Mouse (Mus musculus) adrenal gland, postnatal 36 days (tissue): ENCODE results near the gene Hcrtr1. TPM values are rescaled to one million over a fixed set of nuclear protein-coding genes. Genes with fewer than 3 reads are reported as not detected.

Source experiments
- DNase-seq, 2 experiments: peaks; one replicate each; pipeline ENCODE4 v3.0.0; 2021; ENCODE audit warnings: mixed read lengths in 1 of 2
- total RNA-seq, 2 experiments: library from RNA; stranded (reverse); gene quantifications; 2 replicates each; pipeline ENCODE4 v1.2.3; 2021

The Hcrtr1 gene
- total RNA-seq, 2 experiments from 2014 or later, result 0.40 to 0.46 TPM

GRCm38 (mm10) chr4:130168280-130169183, 29.4 kb upstream of the Hcrtr1 start:
- DNase-seq, result peak; percentile 94 to 95

DNA sequence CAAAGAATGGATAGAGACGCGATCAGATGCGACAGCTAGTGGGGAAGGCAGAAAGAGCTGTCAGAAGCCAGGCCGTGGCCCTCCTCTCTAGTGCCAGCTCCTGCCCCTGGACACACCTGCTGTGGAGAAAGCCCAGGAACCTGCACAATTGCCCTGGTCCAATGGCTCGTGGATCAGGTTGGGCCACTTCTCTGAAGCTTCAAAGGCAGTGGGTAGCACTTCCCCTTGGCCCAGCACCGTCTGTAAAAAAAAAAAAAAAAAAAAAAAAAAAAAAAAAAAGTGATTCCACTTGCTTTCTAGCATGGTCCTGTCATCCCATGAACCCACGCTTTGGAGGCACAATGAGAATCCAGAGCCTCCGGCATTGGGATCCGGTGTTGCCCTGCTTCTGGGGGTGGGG, 28.7 kb upstream of the Hcrtr1 start:
- DNase-seq, result no peak

DNA sequence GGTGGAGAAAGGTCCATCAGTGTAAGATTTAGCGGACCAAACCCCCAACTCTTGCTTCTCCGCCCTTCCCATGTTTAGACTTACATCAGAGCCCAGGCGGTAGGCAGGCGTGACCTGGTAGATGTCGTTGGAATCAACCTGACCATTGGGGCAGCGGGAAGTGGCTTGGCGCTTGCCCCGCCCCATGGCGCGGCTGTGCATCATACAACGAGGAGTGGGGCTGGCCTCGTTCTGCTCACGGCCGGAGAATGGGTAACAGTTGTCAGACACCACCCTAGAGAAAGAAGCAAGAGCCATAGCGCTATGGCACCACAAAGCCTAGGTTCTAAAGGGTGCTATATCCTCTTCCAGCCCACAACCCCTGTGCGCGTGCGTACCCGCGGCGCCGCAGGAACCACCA, 28.2 kb upstream of the Hcrtr1 start:
- DNase-seq, result no peak

DNA sequence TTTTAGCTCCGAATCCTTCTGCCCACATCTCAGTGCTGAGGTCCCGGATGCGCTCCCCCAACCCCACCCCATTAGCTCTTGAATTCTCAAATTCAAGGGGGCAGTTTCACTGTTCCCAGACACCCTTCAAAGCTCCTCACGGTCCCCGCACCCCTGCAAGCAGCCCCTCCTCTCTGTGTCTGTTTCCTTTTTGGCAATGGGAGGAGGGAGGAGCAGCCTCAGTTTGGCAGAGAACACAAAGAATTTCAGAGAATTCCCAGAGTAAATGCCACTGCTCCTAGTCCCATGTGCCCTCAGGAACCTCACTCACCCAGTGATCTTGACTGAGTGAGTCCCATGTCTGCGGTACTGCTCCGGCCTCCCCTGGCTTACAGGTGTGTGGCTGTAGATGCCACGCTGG, 27.4 kb upstream of the Hcrtr1 start:
- peak; percentile 40 to 44 for DNase-seq

- DNase-seq, result no peak
Measured at GRCm38 (mm10) chr4:130166061-130166460, 26.9 kb upstream of the Hcrtr1 start.

DNA sequence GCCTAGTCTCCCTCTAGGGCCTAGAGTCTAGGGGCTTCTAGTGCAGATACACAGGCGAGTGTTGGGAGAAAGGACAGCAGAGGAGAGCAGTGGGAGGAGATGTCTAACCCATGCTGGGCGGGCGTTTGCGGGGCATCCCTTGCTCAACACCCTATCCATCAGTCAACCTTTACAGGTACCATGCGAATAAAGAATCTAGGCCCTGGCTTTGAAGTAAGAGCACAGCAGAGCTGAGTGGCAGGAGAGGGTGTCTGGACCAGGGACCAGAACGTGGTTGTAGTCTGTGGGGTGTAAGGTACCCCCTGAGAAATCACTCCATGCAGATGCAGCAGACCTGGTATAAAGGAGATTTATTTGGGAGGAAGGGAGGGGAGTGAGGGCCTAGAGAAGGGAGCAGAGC, 25.0 kb upstream of the Hcrtr1 start:
- no peak for DNase-seq

GRCm38 (mm10) chr4:130163391-130163861, 24.3 kb upstream of the Hcrtr1 start:
- DNase-seq, result peak; percentile 73 to 84

DNA sequence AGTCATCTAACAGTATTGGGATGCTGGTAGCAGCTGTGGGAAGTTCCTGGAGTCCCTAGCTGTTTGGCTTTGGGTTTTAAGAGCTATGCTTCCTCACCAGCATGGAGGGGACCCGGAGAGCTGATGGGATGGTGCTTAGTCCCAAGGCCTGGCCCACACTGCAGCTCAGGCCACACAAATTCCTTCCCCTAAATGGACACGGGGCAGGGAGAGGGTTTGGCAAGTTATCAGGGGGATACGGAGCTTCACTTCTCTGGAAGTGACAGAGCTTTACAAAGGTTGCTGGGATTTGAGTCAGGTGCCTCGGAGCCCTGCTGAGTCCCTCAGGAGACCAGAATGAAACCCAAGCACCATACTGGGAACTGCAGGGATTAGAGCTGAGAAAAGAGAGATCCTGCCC, 22.2 kb upstream of the Hcrtr1 start:
- no peak for DNase-seq

DNA sequence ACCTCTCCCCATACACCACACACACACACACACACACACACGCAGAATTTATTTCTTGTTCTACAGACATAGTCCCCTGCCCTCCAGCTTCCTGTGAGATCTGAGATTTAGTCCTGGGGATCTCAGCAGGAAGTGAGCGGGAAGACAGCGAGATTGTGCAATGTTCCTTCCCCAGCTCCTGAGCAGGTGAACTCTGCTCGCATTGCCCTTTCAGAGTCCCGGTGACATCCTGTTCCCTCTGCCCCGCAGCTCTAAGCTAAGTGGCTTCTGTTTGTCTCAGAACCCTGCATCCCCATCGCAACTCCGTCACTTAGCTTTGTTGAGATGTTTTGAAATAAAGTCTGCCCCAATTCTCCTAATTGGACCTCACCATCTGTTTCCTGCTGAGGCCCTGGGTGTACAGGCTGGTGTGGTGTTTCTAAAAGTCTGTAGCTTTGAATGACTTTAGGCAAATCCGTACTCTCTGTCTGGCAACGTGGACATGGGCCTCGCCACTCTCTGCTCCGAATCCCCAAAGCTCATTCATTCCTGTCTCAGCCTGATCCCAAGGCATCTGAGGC, 17.7 kb upstream of the Hcrtr1 start:
- DNase-seq, result no peak

DNA sequence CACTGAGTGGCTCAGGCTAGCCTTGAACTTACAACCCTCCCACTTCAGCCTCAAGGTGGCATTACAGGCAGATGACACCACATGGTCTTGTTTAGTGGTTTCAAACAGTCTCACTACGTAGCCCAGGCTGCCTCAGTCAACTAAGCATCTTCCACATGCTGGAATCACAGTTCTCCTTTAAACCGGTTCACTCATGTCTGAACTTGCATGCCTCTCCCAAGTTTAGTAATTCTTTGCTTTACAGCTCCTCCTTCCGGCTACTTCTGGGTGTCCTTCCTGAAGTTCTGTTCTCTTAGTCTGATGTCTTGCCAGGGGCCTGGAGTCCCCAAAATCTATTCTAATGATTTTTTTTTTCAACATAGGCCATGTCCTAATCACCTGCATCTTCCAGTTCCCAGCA, 15.1 kb upstream of the Hcrtr1 start:
- no peak for DNase-seq

DNA sequence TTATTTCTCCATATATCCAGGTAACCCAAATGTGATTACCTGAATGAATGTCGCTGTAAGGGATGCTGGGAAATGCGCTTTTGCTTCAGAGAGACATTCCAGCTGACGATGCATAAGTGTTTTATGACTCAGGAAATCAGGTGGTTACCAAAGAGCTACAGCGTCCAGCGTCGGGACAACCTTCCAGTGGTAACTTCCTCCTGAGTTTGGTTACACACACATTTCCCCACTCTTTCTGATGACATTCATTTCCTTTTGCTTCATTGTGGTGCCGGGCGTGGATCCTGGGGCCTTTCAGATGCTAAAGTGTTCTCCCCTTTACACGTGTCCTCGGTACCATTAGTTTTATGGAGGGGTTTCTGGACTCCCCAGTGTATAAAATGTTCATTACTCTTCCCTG, 9.2 kb upstream of the Hcrtr1 start:
- DNase-seq, result no peak

GRCm38 (mm10) chr4:130141786-130142185, 2.6 kb upstream of the Hcrtr1 start:
- DNase-seq, result peak; percentile 68 to 75

DNA sequence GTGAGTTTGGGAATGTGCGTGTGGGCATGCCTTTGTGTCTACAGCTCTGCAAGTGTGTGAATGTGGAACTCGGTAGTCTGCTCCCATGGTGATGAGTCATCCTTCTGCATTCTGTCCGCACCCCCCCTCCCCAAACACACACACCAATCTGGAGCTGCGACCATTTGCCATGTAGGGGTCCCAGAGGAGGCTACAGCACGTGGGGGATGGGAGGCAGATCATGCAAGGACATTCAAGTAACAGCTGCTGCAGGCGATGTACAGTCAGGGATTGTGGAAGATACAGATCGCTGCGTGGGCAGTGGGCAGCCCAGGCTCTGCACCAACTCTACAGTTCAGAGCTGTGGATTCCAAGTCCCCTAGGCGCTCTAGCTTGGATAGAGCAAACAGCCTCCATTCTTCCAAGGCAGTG, 1.8 kb upstream of the Hcrtr1 start:
- DNase-seq, result no peak

- peak; percentile 80 to 89 for DNase-seq
Measured at GRCm38 (mm10) chr4:130138441-130139213, 532 bp downstream of the Hcrtr1 start.

GRCm38 (mm10) chr4:130133399-130133798, 5.8 kb downstream of the Hcrtr1 start:
- DNase-seq, result no peak

DNA sequence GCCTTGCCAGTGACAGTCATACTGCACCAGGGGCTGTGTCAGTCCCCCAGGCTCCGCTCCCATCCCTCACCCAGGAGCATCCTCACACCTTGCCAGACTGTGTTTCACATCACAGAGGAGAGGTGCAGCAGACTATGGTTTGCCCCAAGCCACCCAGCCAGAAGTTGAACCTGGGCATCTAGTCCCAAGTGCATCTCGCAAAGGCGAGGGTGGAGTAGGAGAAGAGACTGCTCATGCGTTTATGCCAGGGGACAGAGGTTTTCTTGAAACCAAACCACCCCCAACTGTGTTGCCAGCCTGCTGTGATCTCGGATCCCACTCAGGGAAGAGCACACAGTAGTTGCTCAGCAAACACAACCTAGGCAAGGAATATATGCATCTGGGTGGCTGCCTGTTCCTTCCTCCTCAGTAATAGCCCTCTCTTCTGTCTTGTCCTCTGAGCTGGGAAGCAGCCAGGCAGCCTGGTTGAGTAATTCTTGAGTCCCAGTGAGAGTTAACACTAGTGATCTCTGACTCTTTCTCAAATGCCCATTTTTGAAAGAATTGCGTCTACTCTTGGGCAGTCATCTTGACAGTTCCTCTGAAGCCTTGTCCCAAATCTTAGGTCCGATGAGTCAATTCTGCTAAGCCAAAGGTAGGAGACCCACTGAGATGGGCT, 7.6 kb downstream of the Hcrtr1 start:
- peak; percentile 36 for DNase-seq

GRCm38 (mm10) chr4:130130641-130131350, 8.4 kb downstream of the Hcrtr1 start:
- peak; percentile 50 to 62 for DNase-seq

- DNase-seq, result no peak
Measured at GRCm38 (mm10) chr4:130130082-130130481, 9.1 kb downstream of the Hcrtr1 start.

- no peak for DNase-seq
Measured at GRCm38 (mm10) chr4:130128907-130129306, 10.3 kb downstream of the Hcrtr1 start.

DNA sequence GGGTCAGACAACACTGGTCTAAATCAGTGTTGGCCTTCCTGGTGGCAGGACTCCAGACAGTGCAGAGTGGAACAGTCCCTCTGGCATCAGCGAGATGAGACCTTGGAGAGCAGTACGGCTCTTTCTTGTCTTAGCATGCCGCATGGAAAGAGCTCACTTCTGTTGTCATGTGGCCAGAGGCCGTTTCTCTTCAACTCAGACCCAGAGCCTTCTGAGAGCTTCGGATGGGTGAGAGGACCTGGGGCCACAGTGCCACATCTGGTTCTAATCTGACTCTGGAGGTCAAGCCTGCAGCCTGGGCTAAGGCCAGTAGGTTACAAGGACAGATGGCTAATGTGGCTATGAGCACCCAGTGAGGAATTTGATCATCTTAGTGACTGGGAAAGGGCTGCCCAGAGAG, 13.2 kb downstream of the Hcrtr1 start:
- peak; percentile 71 to 76 for DNase-seq

DNA sequence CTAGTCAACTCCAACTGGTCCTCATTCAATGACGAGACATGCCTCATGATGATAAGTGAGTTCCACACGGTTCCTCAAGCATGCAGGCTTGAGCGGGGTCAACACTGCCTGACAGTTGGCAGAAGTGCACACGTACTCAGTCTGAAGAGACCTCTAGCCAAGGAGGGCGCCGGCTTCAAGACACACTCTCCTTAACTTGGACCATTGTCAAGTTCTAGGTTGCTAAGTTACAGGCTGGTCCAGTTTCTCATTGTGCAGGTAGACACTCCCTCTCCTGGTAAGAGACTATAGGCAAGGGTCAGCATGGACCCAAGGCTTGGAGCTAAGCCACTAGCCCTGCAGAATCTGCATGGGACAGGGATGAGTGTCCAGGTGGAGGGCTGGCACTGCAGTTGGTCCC, 14.0 kb downstream of the Hcrtr1 start:
- DNase-seq, result no peak

GRCm38 (mm10) chr4:130124110-130124509, 15.0 kb downstream of the Hcrtr1 start:
- no peak for DNase-seq
